Mouse (Mus musculus) lung, postnatal 14 days (tissue): ENCODE results near the gene Gm10097.

Experiments used
- DNase-seq: peaks from one replicate; pipeline ENCODE4 v3.0.0; 2021

The Gm10097 gene

GRCm38 (mm10) chr10:5085792-5086191 lies 16.8 kb downstream of the Gm10097 start:
- DNase-seq: no peak

GRCm38 (mm10) chr10:5086329-5086728 lies 17.3 kb downstream of the Gm10097 start:
- no peak for DNase-seq

- DNase-seq: no peak
Observed at GRCm38 (mm10) chr10:5087336-5087735, 18.3 kb downstream of the Gm10097 start.

- no peak for DNase-seq
Observed at GRCm38 (mm10) chr10:5089133-5089532, 20.1 kb downstream of the Gm10097 start.

- DNase-seq: peak; percentile 10
Observed at GRCm38 (mm10) chr10:5096996-5097753, 28.2 kb downstream of the Gm10097 start.

- DNase-seq: no peak
Observed at GRCm38 (mm10) chr10:5097754-5098137, 28.8 kb downstream of the Gm10097 start.

GRCm38 (mm10) chr10:5110773-5111172 lies 41.8 kb downstream of the Gm10097 start:
- DNase-seq: no peak

- DNase-seq: no peak
Observed at GRCm38 (mm10) chr10:5116155-5116554, 47.2 kb downstream of the Gm10097 start.

- no peak for DNase-seq
Observed at GRCm38 (mm10) chr10:5116720-5117119, 47.7 kb downstream of the Gm10097 start.
